Mouse (Mus musculus) kidney, embryonic 16.5 days (tissue): Measurements from ENCODE around the gene Nmt1. TPM values are rescaled to one million over a fixed set of nuclear protein-coding genes. Genes with fewer than 3 reads are reported as not detected.

Experiments used
- ATAC-seq: fragments of 200-750 bp; cut with Nextera tagmentation; 2 replicates; pipeline ENCODE4 v1.8.0; 2017; ENCODE audit warnings: moderate TSS enrichment; ENCODE audit not compliant: low FRiP score, low TSS enrichment
- H3K27ac ChIP-seq: fragments of 300-500 bp; sonication (generic); 2 replicates; pipeline ENCODE4 v1.5.1; 2014; ENCODE audit warnings: low read length
- H3K27me3 ChIP-seq: fragments of 300-500 bp; sonication (generic); 2 replicates; pipeline ENCODE4 v1.6.1; 2014; ENCODE audit warnings: low read length, control low read depth, mixed read lengths; ENCODE audit not compliant: insufficient read depth
- H3K36me3 ChIP-seq: fragments of 300-500 bp; sonication (generic); 2 replicates; pipeline ENCODE4 v1.6.1; 2014; ENCODE audit warnings: low read length, control low read depth, mixed read lengths; ENCODE audit not compliant: insufficient read depth
- H3K4me1 ChIP-seq: fragments of 300-500 bp; sonication (generic); 2 replicates; pipeline ENCODE4 v1.6.1; 2014; ENCODE audit warnings: low read length, control low read depth, mixed read lengths; ENCODE audit not compliant: insufficient read depth
- H3K4me2 ChIP-seq: fragments of 300-500 bp; sonication (generic); replicated peaks from 2 replicates; pipeline ENCODE4 v1.6.1; 2014; ENCODE audit warnings: low read depth, low read length
- H3K4me3 ChIP-seq: fragments of 300-500 bp; sonication (generic); 2 replicates; pipeline ENCODE4 v1.5.1; 2014; ENCODE audit warnings: mild to moderate bottlenecking, low read length
- H3K9ac ChIP-seq: fragments of 300-500 bp; sonication (generic); replicated peaks from 2 replicates; pipeline ENCODE4 v1.6.1; 2014; ENCODE audit warnings: low read length
- H3K9me3 ChIP-seq: fragments of 300-500 bp; sonication (generic); 2 replicates; pipeline ENCODE4 v1.6.1; 2016; ENCODE audit warnings: low read length, control low read depth
- WGBS: fragments of 180-500 bp; shearing (Covaris S2); extraction: QIAGEN DNeasy Blood & Tissue Kit; methylation state at CpG from one replicate; pipeline ENCODE4 v1.1.7; 2014; 5-methylcytosine and 5-hydroxymethylcytosine counted together
- polyA plus RNA-seq: library from polyadenylated mRNA; unstranded; fragments of >200 nt; fragmentation: Nextera tagmentation; extraction: Ambion mirVana; gene quantifications from 2 replicates; pipeline ENCODE4 v1.2.1, GENCODE M21; 2015

Nmt1 gene
- polyA plus RNA-seq, 1 experiment from 2014 or later = 51.9 TPM

- Histone ChIP-seq H3K9me3 (no peaks in the 10 kb centered on the region), H3K4me2 (no peak overlapping the region), H3K4me1 (peaks cover 14% of the 10 kb centered on the region), H3K27me3 (peaks cover 12% of the 10 kb centered on the region), H3K36me3 (no peaks in the 10 kb centered on the region), H3K27ac (no peak overlapping the region), H3K4me3 (no peak overlapping the region), H3K9ac (no peak overlapping the region)
- no peak for ATAC-seq
- WGBS = 66% methylated on average over 6 of the region's 6 CpGs
Observed at GRCm38 (mm10) chr11:103081631-103082030, 53.6 kb downstream of the Nmt1 start.

GRCm38 (mm10) chr11:103093306-103093705 lies 65.3 kb downstream of the Nmt1 start:
- no peak for ATAC-seq
- Histone ChIP-seq H3K27me3 (no peaks in the 10 kb centered on the region), H3K27ac (no peak overlapping the region), H3K4me2 (no peak overlapping the region), H3K36me3 (no peaks in the 10 kb centered on the region), H3K4me3 (no peak overlapping the region), H3K9ac (no peak overlapping the region), H3K9me3 (no peaks in the 10 kb centered on the region), H3K4me1 (peaks cover 35% of the 10 kb centered on the region)
- WGBS = 85% methylated on average over 7 of the region's 7 CpGs

GRCm38 (mm10) chr11:103093862-103094833 lies 66.2 kb downstream of the Nmt1 start:
- Histone ChIP-seq H3K9me3 (no peaks in the 10 kb centered on the region), H3K4me3 (no peak overlapping the region), H3K4me1 (peaks cover 41% of the 10 kb centered on the region), H3K27me3 (no peaks in the 10 kb centered on the region), H3K4me2 (no peak overlapping the region), H3K27ac (0 out of 2 replicates have a peak overlapping the region, but pooled peaks have one; percentile 4), H3K9ac (no peak overlapping the region), H3K36me3 (no peaks in the 10 kb centered on the region)
- WGBS = 68% methylated on average over 20 of the region's 20 CpGs
- ATAC-seq = peak; percentile 32; the same call in 1 of the 2 replicates

DNA sequence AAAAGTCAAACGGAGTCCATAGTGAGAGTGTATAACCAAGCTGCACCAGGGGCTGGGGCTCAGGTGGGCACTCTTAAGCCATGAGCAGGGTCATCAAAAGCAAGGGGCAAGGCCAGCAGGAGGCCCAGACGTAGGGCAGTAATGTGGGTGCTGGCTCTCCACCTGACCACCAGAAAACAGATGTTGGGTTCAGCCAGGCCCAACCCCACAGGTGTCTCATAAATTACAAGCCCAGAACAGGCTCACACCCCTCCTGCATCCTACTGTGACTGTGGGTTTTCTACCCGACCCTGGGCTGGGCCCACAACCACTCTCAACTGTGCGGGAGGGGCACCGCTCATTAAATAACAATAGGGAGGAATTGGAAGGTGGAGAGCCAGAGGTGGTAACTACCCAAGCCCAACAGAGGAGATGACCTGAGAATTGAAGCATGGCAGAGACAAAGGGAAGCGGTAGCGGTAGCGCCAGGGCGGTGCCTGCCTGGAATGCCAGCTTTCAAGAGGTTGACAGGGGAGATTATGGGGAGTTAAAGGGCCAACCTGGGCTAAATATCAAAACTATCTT lies 67.2 kb downstream of the Nmt1 start:
- 52% methylated on average over 9 of the region's 9 CpGs for WGBS
- no peak overlapping the region for H3K4me2 ChIP-seq
- no peak overlapping the region for H3K4me3 ChIP-seq
- ATAC-seq = peak; percentile 10; the same call in 1 of the 2 replicates
- H3K9ac ChIP-seq = no peak overlapping the region
- no peaks in the 10 kb centered on the region; the same call in 1 of the 2 replicates for H3K27me3 ChIP-seq
- peaks cover 52% of the 10 kb centered on the region for H3K4me1 ChIP-seq
- no peaks in the 10 kb centered on the region for H3K9me3 ChIP-seq
- 0 out of 2 replicates have a peak overlapping the region, but pooled peaks have one; percentile 4 for H3K27ac ChIP-seq
- no peaks in the 10 kb centered on the region for H3K36me3 ChIP-seq

- Histone ChIP-seq H3K27me3 (no peaks in the 10 kb centered on the region; the same call in 1 of the 2 replicates), H3K36me3 (no peaks in the 10 kb centered on the region), H3K9ac (no peak overlapping the region), H3K4me1 (peaks cover 58% of the 10 kb centered on the region), H3K27ac (no peak overlapping the region), H3K4me3 (no peak overlapping the region), H3K9me3 (no peaks in the 10 kb centered on the region), H3K4me2 (no peak overlapping the region)
- ATAC-seq = no peak
- WGBS = 87% methylated on average over 6 of the region's 6 CpGs
Observed at GRCm38 (mm10) chr11:103095801-103096200, 67.8 kb downstream of the Nmt1 start.

GRCm38 (mm10) chr11:103096979-103097894 lies 69.2 kb downstream of the Nmt1 start:
- ATAC-seq = no peak
- WGBS = 23% methylated on average over 22 of the region's 22 CpGs

GRCm38 (mm10) chr11:103098531-103099190 lies 70.7 kb downstream of the Nmt1 start:
- Histone ChIP-seq H3K9ac (no peak overlapping the region), H3K9me3 (no peaks in the 10 kb centered on the region), H3K27ac (0 out of 2 replicates have a peak overlapping the region, but pooled peaks have one; percentile 25), H3K4me2 (no peak overlapping the region), H3K4me1 (peaks cover 75% of the 10 kb centered on the region), H3K27me3 (no peaks in the 10 kb centered on the region; the same call in 1 of the 2 replicates), H3K36me3 (no peaks in the 10 kb centered on the region), H3K4me3 (no peak overlapping the region)
- ATAC-seq = no peak
- WGBS = 38% methylated on average over 11 of the region's 11 CpGs

More at GRCm38 (mm10) chr11:103096979-103097894, 69.2 kb downstream of the Nmt1 start:
- Histone ChIP-seq H3K27ac (peak overlapping the region; percentile 57), H3K27me3 (no peaks in the 10 kb centered on the region; the same call in 1 of the 2 replicates), H3K36me3 (no peaks in the 10 kb centered on the region), H3K4me3 (no peak overlapping the region), H3K4me1 (peaks cover 66% of the 10 kb centered on the region), H3K9me3 (no peaks in the 10 kb centered on the region), H3K9ac (peak overlapping the region; percentile 39; the same call in 1 of the 2 replicates), H3K4me2 (peak overlapping the region; percentile 36)

DNA sequence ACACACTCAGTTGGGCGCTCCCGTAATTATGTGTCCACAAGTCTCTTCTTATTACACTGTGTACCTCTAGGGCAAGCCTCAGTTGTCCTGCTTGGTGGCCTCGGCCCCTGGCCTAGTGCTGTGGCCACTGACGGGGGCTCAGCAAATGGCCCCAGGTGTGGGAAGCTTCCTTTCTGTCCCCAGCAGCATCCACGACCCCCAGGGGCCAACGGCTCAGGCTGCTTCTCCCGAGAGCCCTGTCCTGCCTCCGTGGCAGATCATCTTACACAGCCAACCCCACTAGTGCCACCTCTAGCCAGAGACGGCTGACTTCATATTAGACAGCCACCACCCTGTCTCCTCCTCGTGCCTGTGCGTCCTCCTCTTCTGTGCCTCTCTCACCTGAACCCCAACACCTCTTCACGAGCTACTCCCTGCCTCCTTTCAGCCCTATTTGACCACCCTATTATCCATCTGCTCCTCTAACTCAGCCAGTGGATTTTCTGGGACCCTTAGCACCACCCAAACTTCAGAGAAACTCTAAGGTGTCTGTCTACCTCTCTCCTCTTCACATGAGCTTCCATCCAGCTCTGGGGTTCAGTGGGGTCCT lies 71.5 kb downstream of the Nmt1 start:
- Histone ChIP-seq H3K9ac (no peak overlapping the region), H3K9me3 (no peaks in the 10 kb centered on the region), H3K4me1 (peaks cover 69% of the 10 kb centered on the region), H3K36me3 (no peaks in the 10 kb centered on the region), H3K27me3 (no peaks in the 10 kb centered on the region; the same call in 1 of the 2 replicates), H3K4me2 (no peak overlapping the region), H3K4me3 (no peak overlapping the region), H3K27ac (peak overlapping the region; percentile 25; the same call in 1 of the 2 replicates)
- 24% methylated on average over 12 of the region's 12 CpGs for WGBS
- ATAC-seq = no peak
